Mouse (Mus musculus) midbrain, embryonic 15.5 days (tissue): ENCODE measurements around the gene Lurap1l. TPM values are rescaled to one million over a fixed set of nuclear protein-coding genes. Genes with fewer than 3 reads are reported as not detected.

Experiments used
- ATAC-seq: fragments of 200-750 bp; cut with Nextera tagmentation; replicated peaks from 2 replicates; pipeline ENCODE4 v1.8.0; 2017; ENCODE audit warnings: moderate TSS enrichment
- H3K27ac ChIP-seq: fragments of 300-500 bp; sonication (generic); 2 replicates; pipeline ENCODE4 v1.5.1; 2015; ENCODE audit warnings: mild to moderate bottlenecking, inconsistent platforms
- H3K27me3 ChIP-seq: fragments of 300-500 bp; sonication (generic); replicated peaks from 2 replicates; pipeline ENCODE4 v1.6.1; 2015; ENCODE audit warnings: inconsistent platforms
- H3K36me3 ChIP-seq: fragments of 300-500 bp; sonication (generic); replicated peaks from 2 replicates; pipeline ENCODE4 v1.6.1; 2015; ENCODE audit warnings: inconsistent platforms
- H3K4me1 ChIP-seq: fragments of 300-500 bp; sonication (generic); 2 replicates; pipeline ENCODE4 v1.6.1; 2015; ENCODE audit warnings: inconsistent platforms
- H3K4me2 ChIP-seq: fragments of 300-500 bp; sonication (generic); 2 replicates; pipeline ENCODE4 v1.6.1; 2015; ENCODE audit warnings: inconsistent platforms, mild to moderate bottlenecking, moderate library complexity
- H3K4me3 ChIP-seq: fragments of 300-500 bp; sonication (generic); 2 replicates; pipeline ENCODE4 v1.5.1; 2015; ENCODE audit warnings: mild to moderate bottlenecking, inconsistent platforms
- H3K9ac ChIP-seq: fragments of 300-500 bp; sonication (generic); 2 replicates; pipeline ENCODE4 v1.6.1; 2015; ENCODE audit warnings: mild to moderate bottlenecking, inconsistent platforms
- H3K9me3 ChIP-seq: fragments of 300-500 bp; sonication (generic); 2 replicates; pipeline ENCODE4 v1.6.1; 2016; ENCODE audit warnings: inconsistent platforms
- WGBS: fragments of 180-500 bp; shearing (Covaris S2); methylation state at CpG from one replicate; pipeline ENCODE4 v1.1.7; 2015; ENCODE audit warnings: mixed read lengths; 5-methylcytosine and 5-hydroxymethylcytosine counted together
- polyA plus RNA-seq: library from polyadenylated mRNA; unstranded; fragments of >200 nt; fragmentation: Nextera tagmentation; extraction: Ambion mirVana; gene quantifications from 2 replicates; pipeline ENCODE4 v1.2.1, GENCODE M21; 2015

Gene Lurap1l
- 9.0 and 9.2 TPM in 2 replicates for polyA plus RNA-seq

DNA sequence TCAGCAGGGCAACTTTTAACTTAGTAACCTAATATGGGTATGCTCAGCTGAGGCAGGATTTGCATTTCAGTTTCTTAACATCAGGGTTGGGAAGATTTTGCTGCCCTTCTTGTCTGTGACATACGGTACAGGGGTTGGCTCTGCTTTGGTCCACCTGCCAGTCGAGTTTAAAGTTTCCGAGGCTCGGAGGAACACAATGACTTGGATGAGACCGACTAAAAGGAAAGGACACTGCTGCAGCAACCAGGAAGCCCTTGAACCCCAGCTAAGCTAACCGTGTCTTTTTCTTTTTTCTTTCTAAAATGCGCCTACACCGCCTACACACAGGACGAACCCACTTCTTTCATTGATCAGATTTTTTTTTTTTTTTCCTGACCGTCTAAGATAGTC, at the start of gene Lurap1l:
Gene Lurap1l, plus strand, starts transcription at position 166 of the 390 bp plus-strand sequence.
- WGBS, result under 1% methylated on average over 10 of the region's 10 CpGs
- H3K27ac ChIP-seq, result peak within 1 kb of the TSS; percentile 95

DNA sequence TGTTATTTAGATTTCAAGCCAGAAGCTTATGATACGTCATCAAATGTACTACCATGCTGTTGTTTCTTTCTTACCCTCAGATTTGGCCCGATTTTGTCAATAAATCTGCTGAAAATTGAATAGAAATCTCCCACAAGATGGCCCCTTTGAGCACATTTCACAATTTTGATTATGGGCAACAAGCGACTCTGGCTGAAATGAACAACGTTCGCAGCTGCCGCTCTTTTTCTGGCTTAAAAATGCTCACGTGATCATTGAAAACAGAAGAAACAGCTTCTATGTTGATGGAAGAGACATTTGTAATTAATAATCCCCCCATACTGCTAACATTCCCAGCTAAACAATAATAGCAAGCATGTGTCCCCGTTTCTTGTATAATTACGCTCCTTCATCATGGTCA, 47.5 kb upstream of the Lurap1l start:
- Histone ChIP-seq H3K9ac (no peak overlapping the region), H3K4me1 (peaks cover 6% of the 10 kb centered on the region; the same call in 1 of the 2 replicates), H3K27me3 (no peaks in the 10 kb centered on the region), H3K9me3 (no peaks in the 10 kb centered on the region), H3K27ac (no peak overlapping the region), H3K4me2 (no peak overlapping the region), H3K36me3 (no peaks in the 10 kb centered on the region), H3K4me3 (no peak overlapping the region)
- no peak for ATAC-seq
- 74% methylated on average over 9 of the region's 9 CpGs for WGBS

More for the DNA sequence above, at the start of gene Lurap1l:
- no peaks in the 10 kb centered on the region for H3K27me3 ChIP-seq
- H3K4me2 ChIP-seq, result peak within 1 kb of the TSS; percentile 78
- peak within 1 kb of the TSS; percentile 90 for H3K9ac ChIP-seq
- no peaks in the 10 kb centered on the region for H3K36me3 ChIP-seq
- peak; percentile 46 for ATAC-seq
- no peaks in the 10 kb centered on the region for H3K9me3 ChIP-seq
- H3K4me3 ChIP-seq, result peak within 1 kb of the TSS; percentile 92
- peaks cover 11% of the 10 kb centered on the region for H3K4me1 ChIP-seq

DNA sequence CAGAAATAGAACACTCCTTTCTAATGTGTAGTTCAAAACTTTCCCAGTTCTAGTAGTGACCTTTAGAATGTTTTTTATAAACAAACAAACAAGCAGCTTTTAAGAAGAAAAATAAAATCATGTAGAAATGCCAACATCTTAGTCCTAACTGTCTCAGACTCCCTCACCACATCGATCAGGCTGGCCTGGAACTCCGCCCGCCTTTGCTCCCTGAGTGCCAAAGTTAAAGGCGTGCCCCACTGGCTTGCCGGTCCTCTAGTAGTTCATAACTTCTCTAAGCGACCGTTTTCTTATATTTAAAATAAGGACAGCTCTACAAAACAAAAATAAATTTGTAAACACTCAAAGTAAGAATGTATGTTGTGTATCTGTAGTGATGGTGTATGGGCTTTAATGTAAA, 46.5 kb upstream of the Lurap1l start:
- Histone ChIP-seq H3K4me1 (peaks cover 6% of the 10 kb centered on the region; the same call in 1 of the 2 replicates), H3K9ac (no peak overlapping the region), H3K9me3 (no peaks in the 10 kb centered on the region), H3K36me3 (no peaks in the 10 kb centered on the region), H3K4me3 (no peak overlapping the region), H3K27ac (no peak overlapping the region), H3K4me2 (no peak overlapping the region), H3K27me3 (no peaks in the 10 kb centered on the region)
- WGBS, result 74% methylated on average over 7 of the region's 7 CpGs
- no peak for ATAC-seq

DNA sequence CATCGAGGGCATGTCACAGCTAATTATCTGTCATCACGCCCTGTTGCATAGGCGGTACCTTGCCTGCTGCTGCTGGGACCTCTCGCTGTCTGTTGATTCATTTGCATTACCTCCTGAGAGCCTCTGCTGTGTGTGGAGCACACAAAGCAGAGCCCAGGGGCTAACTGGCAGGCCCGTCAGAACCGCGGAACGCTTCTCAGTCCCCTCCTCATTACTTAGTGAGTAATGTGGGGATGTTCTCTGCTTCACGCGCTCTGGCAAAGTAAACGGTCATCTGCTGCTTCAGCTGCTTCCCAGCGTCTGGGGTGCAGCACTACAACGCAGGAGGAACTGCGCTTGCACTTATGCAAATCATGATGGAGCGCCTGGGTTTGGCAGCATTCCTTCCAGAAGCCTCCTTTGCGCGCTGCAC, 45.9 kb upstream of the Lurap1l start:
- H3K27ac ChIP-seq, result peak overlapping the region; percentile 45; the same call in 1 of the 2 replicates
- H3K9ac ChIP-seq, result peak overlapping the region; percentile 50
- peak overlapping the region; percentile 80 for H3K4me2 ChIP-seq
- no peaks in the 10 kb centered on the region for H3K27me3 ChIP-seq
- H3K4me3 ChIP-seq, result peak overlapping the region; percentile 40
- peaks cover 6% of the 10 kb centered on the region; the same call in 1 of the 2 replicates for H3K4me1 ChIP-seq
- WGBS, result 1% methylated on average over 17 of the region's 17 CpGs
- ATAC-seq, result peak; percentile 85
- no peaks in the 10 kb centered on the region for H3K9me3 ChIP-seq
- no peaks in the 10 kb centered on the region for H3K36me3 ChIP-seq

DNA sequence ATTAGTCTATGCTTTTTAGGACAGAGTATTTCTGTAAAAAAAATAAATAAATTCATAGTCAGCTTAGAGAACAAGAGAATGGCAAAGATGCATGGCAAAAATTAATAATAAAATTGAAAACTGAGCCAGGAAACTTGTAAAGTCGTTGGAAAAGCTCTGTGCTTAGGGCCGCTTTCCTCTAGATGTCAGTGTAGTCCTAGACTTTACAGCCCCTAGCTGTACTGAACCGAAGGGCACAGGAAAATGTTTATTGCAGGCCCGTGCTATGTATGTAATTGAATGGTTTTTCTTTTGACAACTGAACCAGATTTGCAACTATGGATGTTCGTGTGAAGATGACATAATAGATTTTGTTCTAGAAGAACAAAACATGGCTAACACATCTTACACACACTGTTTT, 44.4 kb upstream of the Lurap1l start:
- Histone ChIP-seq H3K27ac (no peak overlapping the region), H3K9me3 (no peaks in the 10 kb centered on the region), H3K27me3 (no peaks in the 10 kb centered on the region), H3K36me3 (no peaks in the 10 kb centered on the region), H3K4me3 (no peak overlapping the region), H3K4me1 (peaks cover 6% of the 10 kb centered on the region; the same call in 1 of the 2 replicates), H3K9ac (no peak overlapping the region), H3K4me2 (no peak overlapping the region)
- ATAC-seq, result peak; percentile 92
- WGBS, result 17% methylated on average over 5 of the region's 5 CpGs

DNA sequence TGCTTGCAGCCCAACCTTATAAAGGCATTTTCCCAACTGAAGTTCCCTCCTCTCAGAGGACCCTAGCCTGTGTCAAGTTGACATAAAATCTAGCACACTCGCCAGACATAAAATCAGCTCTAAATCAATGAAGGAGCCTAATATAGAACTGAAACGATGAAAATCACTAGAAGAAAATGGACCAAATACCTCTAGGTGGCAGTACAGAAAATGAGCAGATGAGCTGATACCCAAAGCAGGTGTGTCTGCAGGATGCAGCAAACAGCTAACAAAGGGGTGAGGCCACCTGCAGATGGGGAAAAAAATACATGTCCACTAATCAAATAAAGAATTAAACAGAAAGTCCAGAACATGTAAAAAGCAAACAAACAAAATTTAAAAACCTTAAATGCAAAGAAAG, 40.8 kb upstream of the Lurap1l start:
- Histone ChIP-seq H3K4me1 (peaks cover 3% of the 10 kb centered on the region; the same call in 1 of the 2 replicates), H3K27ac (no peak overlapping the region), H3K27me3 (no peaks in the 10 kb centered on the region), H3K9ac (no peak overlapping the region), H3K4me2 (no peak overlapping the region), H3K4me3 (no peak overlapping the region), H3K36me3 (no peaks in the 10 kb centered on the region), H3K9me3 (no peaks in the 10 kb centered on the region)
- 57% methylated on average over 2 of the region's 2 CpGs for WGBS
- ATAC-seq, result no peak

DNA sequence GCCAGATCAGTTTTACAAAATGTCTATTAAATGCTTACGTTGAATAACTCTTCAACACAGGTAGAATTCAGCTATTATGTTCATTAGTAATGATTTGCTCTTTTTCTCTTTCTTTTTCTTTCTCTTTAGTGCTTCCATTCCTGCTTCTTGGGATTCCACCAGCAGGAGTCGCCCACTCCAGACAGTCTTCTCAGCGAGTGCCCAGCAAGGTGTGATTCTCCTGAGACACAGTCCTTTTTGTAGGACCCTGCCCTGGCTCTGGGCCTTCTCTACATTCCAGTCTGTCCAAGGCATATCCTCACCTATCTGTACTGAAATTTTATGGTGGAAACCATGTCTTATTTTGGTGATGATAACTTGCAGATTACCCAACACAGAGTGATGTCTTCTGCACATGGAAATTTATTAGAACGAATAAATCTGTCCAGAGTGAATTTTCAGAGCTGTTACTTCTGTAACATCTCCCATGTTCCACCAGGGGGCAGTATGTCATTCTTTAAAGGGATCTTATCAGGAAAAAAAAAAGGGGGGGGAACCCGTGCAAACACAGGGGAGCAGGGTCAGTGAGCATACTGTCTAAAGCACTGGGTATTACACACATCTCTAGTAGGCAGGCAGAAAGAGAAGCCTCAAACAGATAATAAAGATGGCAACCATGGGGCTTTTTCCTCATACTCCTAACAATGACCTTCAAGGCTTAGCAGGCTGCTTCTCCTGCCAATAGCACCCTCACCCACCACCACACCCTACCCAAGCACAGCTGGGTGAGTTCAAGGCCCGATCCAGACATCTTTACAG, 37.4 kb upstream of the Lurap1l start:
- ATAC-seq, result no peak

DNA sequence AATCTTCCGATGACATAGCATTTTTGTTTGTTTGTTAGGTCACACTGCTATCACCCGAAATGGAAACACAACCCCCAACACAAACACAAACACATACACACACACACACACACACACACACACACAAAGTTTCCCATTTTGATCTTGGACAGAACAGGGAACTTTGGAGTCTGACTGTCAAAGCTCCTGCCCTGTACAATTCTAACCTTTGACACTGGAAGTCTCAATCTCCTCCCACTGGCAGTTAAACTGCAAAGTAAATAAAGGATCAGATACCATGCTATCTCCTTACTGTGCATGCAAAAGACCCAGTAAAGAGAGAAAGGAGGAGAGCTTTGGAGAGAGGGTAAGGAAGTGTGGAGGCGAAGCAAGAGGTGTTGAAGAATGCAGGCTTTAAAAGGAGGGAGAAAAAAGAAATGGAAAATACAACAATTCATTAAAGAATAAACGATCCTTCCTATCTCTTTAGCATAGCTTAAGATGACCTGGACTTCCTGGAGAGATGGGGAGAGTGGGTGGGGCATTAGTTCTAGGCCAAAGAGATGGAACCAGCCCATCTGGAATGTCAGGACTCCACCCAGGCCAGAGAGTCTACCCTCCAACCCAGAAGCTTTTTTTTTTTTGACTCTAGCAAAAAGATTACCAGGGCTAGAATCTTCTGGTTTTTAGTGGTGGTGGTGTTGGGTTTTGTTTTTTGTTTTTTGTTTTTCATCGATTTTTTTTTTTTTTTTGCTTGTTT, 36.2 kb upstream of the Lurap1l start:
- H3K4me3 ChIP-seq, result no peak overlapping the region
- H3K27ac ChIP-seq, result no peak overlapping the region
- 65% methylated on average over 5 of the region's 5 CpGs for WGBS
- no peaks in the 10 kb centered on the region for H3K4me1 ChIP-seq
- H3K9me3 ChIP-seq, result no peaks in the 10 kb centered on the region
- H3K4me2 ChIP-seq, result no peak overlapping the region
- no peaks in the 10 kb centered on the region for H3K27me3 ChIP-seq
- H3K36me3 ChIP-seq, result no peaks in the 10 kb centered on the region
- no peak overlapping the region for H3K9ac ChIP-seq
- no peak for ATAC-seq

More for the DNA sequence above, 37.4 kb upstream of the Lurap1l start:
- no peak overlapping the region for H3K4me2 ChIP-seq
- no peaks in the 10 kb centered on the region for H3K4me1 ChIP-seq
- 44% methylated on average over 6 of the region's 6 CpGs for WGBS
- H3K4me3 ChIP-seq, result no peak overlapping the region
- H3K36me3 ChIP-seq, result no peaks in the 10 kb centered on the region
- no peaks in the 10 kb centered on the region for H3K27me3 ChIP-seq
- H3K27ac ChIP-seq, result no peak overlapping the region
- no peaks in the 10 kb centered on the region for H3K9me3 ChIP-seq
- H3K9ac ChIP-seq, result no peak overlapping the region

DNA sequence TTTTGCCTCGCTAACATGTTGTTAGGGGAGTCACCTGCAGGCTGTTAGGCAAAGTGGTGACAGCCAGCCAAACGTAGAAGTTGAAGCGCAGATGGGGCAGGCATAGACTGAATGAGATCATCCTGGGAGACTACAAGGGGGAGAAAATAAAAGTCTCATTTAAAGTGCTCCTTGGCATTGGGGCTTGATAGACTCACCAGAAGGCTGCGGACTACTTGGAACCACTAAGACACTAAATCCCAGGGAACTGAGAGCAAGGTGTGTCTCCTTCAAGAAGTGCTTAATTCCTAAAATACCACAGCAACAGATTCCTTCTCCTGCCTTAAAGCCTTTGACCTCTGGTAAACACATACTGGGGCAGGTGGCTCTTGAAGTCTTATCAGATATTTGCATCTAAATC, 35.4 kb upstream of the Lurap1l start:
- Histone ChIP-seq H3K4me2 (no peak overlapping the region), H3K4me3 (no peak overlapping the region), H3K27me3 (no peaks in the 10 kb centered on the region), H3K9me3 (no peaks in the 10 kb centered on the region), H3K36me3 (no peaks in the 10 kb centered on the region), H3K4me1 (no peaks in the 10 kb centered on the region), H3K9ac (no peak overlapping the region), H3K27ac (no peak overlapping the region)
- ATAC-seq, result no peak
- WGBS, result 68% methylated on average over 4 of the region's 4 CpGs

DNA sequence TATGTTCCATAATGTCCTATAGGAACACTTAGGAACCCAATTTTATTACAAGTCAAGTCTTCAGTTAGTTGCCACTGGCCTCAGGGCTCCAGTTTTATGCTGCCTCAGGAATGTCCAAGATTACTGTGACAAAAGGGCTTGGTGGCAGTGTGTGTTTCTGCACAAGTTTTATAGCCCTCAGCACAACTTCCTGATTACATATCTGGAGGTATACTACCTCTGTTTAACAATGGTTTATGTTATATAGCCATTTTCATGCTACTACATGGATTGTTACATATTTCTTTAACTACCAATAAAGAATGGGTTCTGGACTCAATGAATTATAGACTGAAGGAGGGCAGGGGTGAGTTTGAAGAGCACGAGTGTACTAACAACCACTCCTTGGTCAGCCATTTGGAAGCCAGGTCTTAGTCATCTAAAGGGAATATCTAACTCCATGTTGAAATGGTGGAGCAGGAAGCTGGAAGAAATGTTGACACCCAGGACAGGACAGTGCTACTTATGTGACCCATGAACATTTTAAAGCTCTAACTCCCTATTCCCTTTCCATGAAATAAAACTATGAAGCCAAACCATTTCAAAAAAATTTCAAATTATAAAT, 28.3 kb upstream of the Lurap1l start:
- no peaks in the 10 kb centered on the region for H3K9me3 ChIP-seq
- no peak overlapping the region for H3K4me2 ChIP-seq
- H3K4me3 ChIP-seq, result no peak overlapping the region
- no peaks in the 10 kb centered on the region for H3K27me3 ChIP-seq
- ATAC-seq, result no peak
- WGBS, result 90% methylated on average over 1 of the region's 1 CpGs
- no peaks in the 10 kb centered on the region for H3K36me3 ChIP-seq
- no peak overlapping the region for H3K27ac ChIP-seq
- no peaks in the 10 kb centered on the region for H3K4me1 ChIP-seq
- H3K9ac ChIP-seq, result no peak overlapping the region

DNA sequence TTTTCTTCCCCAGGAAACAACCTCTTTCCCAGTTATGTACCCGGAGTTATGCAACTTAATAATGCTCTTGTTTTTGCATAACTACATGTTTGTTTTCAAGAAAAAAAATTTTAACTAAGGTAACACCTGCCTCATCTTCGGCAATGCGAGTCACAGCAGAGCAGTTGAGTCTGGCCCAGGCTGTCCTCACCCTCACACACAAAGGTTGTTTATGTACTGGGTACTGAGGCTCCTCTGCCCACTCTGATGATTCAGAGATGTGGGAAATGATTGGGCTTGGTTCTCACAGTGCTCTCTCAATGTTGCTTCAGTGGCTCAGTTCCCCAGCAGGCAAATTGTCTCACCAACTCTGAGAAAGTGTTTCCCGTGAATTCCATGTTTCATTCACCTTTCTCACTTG, 23.8 kb upstream of the Lurap1l start:
- no peak for ATAC-seq
- 89% methylated on average over 4 of the region's 4 CpGs for WGBS
- no peaks in the 10 kb centered on the region for H3K9me3 ChIP-seq

DNA sequence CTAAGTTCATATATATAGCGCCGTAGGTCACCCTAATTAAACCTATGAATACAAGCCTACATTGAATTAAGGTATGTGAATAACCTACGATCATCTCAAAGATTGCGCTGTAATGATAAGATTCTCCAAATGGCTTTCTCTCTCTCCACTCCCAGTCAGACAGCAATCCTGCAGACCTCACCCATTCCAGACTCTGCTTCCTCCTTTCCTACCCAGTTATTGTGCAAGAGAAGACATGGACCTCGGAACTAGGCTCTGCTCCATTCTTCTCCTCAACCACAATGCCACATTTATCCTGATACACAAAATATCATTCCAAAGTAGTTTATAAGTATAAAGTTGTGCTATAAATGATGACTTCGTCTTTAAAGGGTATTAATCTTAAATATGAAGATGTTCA, 19.4 kb upstream of the Lurap1l start:
- H3K4me2 ChIP-seq, result no peak overlapping the region
- no peak overlapping the region for H3K4me3 ChIP-seq
- no peak for ATAC-seq
- no peaks in the 10 kb centered on the region for H3K27me3 ChIP-seq
- H3K9ac ChIP-seq, result no peak overlapping the region
- H3K9me3 ChIP-seq, result no peaks in the 10 kb centered on the region
- no peak overlapping the region for H3K27ac ChIP-seq
- no peaks in the 10 kb centered on the region for H3K36me3 ChIP-seq
- no peaks in the 10 kb centered on the region for H3K4me1 ChIP-seq
- WGBS, result 96% methylated on average over 6 of the region's 6 CpGs

More for the DNA sequence above, 23.8 kb upstream of the Lurap1l start:
- Histone ChIP-seq H3K9ac (no peak overlapping the region), H3K27ac (no peak overlapping the region), H3K4me3 (no peak overlapping the region), H3K4me1 (no peaks in the 10 kb centered on the region), H3K4me2 (no peak overlapping the region), H3K36me3 (no peaks in the 10 kb centered on the region), H3K27me3 (no peaks in the 10 kb centered on the region)
